Mouse (Mus musculus) G1E (cell line): ENCODE results near the gene Arhgap32.

ENCODE experiments used
- CTCF ChIP-seq: IDR thresholded peaks from 2 replicates; pipeline ENCODE4 v1.5.1; 2012; ENCODE audit warnings: low read depth, low read length, inconsistent platforms, mixed read lengths
- GATA2 ChIP-seq: IDR thresholded peaks from 2 replicates; pipeline ENCODE4 v1.6.1; 2012; ENCODE audit warnings: low read depth, low read length, inconsistent platforms, borderline replicate concordance
- TAL1 ChIP-seq: conservative IDR thresholded peaks from 2 replicates; pipeline ENCODE4 v1.6.1; 2012; ENCODE audit warnings: low read depth, low read length, inconsistent platforms, mixed read lengths

DNA sequence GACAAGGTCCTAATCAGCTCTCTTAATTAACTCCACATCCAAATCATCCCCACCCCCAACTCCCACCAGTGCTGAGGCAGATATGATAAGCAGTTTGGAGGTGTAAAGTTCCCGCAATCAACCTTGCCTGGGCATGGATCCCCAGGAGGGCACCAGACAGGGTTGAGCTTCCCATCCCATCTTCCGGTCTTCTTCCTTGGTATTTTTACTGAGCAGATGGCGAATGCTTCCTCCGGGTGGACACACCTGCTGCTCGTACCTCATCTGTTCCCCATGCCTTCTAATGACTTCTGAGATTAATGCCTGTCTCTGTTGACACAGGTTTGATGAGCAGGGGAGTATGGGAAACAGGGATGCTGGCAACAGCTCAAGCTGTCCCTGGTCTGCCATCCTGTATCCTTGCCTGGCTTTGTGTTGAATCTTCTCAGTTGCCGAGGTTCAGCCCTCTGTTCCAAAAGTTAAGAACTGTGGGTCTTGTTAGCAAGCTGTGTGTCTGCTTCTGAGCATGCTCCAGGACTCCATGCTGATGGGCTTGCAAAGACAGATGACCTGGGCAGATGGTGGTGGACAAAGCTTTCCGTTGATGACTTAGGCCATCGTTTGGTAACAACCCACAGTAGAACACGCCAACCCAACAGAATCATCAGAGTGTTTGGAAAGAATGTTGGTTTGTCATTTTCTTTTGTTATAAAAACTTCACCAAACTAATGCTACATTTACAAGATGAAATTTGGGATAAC lies 179.3 kb downstream of the Arhgap32 start:
- no peak for TF ChIP-seq CTCF
- TF ChIP-seq GATA2, result no peak
- no peak for TF ChIP-seq TAL1
